Mouse (Mus musculus) urinary bladder, postnatal 4 days (tissue): ENCODE measurements around the gene Babam2.

ENCODE experiments used
- DNase-seq, 2 experiments: peaks; one replicate each; pipeline ENCODE4 v3.0.0; 2021 to 2022; ENCODE audit warnings: low spot score in 2 of 2

Gene Babam2

GRCm38 (mm10) chr5:31697644-31698296 is at the start of gene Babam2:
Gene Babam2, plus strand, starts transcription at chr5:31697684.
- DNase-seq, result peak; percentile 90

- no peak for DNase-seq
Measured at GRCm38 (mm10) chr5:31650518-31651288, 46.8 kb upstream of the Babam2 start.

DNA sequence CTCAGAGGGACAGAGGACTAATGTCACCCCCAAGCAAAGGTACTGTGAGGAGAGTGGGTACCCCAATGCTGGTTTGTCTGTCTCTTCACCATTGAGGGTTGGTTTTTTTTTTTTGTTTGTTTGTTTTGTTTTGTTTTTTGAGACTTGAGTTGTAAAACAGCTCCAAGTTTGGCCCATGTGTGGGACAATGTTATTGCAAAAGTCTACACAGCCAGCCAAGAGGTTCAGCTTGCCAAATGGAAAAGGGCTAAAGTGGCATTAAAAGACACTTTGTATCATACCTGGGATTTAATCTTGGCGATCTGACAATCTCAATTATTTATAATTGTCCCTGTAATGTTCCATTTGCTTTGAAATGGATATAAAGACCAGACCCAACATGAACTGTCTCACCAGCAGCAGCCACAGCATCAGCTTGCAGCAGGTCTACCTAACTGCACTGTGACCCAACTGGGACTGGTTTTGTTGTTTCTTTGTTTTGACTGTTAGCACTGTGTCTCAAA is 41.7 kb upstream of the Babam2 start:
- no peak for DNase-seq

DNA sequence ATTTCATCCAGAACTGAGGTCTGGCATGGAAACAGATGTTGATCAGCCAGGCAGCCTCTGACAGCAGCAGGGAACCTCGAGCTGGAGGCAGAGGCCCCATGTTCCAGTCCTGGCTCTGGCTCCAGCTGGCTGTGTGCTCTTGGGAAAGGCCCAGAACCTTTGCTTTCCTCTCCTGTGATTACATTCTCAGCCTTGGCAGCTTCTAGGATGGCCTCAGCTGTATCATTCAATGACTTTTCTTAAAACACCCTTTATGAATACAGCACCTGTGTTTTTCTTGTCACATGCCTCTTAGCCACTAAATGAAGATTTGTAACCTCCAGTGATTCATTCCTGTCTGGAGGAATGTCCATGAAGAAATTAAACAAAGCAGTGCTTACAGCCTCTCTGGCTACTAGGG is 31.3 kb upstream of the Babam2 start:
- DNase-seq, result no peak

GRCm38 (mm10) chr5:31668325-31668968 is 29.0 kb upstream of the Babam2 start:
- DNase-seq, result no peak

DNA sequence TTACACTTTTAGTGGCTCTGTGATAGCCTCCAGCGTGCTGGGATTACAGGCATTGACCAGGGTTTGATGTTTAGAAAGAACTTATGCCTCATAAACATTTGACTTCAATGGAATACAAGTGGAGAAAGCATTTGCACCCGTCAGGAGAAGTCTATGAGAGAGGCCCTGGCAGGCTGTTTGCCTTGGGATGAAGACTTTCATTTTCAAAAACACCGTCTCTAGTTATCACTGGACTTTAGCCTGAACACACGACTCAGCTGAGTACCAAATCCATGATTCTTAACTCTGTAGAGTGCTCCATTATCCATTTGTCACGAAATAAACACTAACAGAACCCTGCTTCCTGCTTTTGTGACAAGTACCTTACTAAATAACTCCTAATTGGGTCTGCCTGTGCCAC is 27.5 kb upstream of the Babam2 start:
- no peak for DNase-seq

GRCm38 (mm10) chr5:31671137-31671536 is 26.3 kb upstream of the Babam2 start:
- no peak for DNase-seq

- DNase-seq, result no peak
Measured at GRCm38 (mm10) chr5:31673431-31673830, 24.1 kb upstream of the Babam2 start.

- no peak for DNase-seq
Measured at GRCm38 (mm10) chr5:31678000-31678399, 19.5 kb upstream of the Babam2 start.

DNA sequence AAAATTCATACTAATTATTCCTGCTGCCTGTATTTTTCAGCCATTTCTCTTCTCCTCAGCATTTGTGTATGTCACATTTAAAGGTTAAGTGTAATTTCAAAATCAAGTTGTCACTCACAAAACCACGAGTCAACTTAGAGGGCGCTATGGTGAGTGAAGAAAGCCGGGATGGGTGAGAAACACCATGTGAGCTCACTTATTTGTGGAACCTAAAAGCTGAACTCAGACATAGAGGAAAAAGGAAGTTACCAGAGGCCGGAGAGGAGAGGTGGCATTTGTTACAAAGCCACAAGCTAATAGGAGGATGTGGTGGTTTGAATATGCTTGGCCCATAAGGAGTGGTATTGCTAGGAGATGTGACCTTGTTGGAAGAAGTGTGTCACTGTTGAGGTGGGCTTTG is 17.3 kb upstream of the Babam2 start:
- DNase-seq, result no peak

DNA sequence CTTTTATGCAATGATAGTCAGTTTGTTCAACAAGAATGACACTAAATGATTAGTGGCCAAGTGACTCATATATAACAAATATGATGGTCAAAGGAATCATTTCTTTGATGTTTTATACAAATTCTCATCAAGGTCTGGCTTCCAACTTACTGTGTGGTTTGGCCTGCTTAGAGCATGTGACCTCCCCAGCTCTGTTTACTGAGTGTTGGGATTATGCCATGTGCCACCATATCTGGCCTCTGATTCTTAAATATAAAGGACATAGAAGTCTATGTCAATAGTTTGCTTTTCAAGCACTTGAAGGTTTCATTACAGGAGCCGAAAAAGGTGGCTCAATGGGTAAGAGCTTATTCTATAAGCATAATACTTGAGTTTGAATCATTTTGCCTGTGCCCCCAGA is 15.2 kb upstream of the Babam2 start:
- no peak for DNase-seq

DNA sequence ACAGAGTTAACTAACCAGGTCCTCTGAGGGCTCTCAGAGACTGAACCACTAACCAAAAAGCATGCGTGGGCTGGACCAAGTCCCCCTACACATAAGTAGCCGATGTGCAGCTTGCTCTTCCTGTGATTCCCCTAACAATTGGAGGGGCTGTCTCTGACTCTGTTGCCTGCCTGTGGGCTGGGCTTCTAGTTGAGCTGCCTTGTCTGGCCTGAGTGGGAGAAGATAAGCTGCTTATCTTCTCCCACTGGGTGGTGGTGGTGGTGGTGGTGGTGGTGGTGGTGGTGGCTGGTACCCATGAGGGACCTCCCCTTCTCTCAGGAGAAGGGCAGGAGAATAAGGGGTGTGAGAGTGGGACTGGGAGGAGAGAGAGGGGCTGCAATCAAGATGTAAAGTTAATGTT is 11.4 kb upstream of the Babam2 start:
- no peak for DNase-seq

DNA sequence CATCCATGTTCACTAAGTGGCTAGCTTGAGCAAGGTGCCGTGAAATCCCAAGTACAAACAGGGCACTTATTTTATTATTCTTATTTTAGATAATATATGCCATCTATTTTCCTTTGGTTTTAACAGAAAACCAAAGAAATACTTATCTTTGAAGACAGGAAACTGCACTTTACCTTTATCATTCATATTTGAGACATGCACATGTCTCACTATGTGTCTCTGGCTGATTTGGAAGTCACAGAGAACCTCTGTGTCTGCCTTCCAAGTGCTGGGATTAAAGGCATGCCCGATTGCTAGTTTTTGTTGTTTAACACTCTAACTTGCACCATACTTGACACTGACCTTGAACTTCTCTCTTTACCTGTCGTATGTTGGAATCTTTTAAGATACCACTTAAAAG is 9.5 kb upstream of the Babam2 start:
- DNase-seq, result no peak

GRCm38 (mm10) chr5:31693191-31693590 is 4.3 kb upstream of the Babam2 start:
- DNase-seq, result no peak

DNA sequence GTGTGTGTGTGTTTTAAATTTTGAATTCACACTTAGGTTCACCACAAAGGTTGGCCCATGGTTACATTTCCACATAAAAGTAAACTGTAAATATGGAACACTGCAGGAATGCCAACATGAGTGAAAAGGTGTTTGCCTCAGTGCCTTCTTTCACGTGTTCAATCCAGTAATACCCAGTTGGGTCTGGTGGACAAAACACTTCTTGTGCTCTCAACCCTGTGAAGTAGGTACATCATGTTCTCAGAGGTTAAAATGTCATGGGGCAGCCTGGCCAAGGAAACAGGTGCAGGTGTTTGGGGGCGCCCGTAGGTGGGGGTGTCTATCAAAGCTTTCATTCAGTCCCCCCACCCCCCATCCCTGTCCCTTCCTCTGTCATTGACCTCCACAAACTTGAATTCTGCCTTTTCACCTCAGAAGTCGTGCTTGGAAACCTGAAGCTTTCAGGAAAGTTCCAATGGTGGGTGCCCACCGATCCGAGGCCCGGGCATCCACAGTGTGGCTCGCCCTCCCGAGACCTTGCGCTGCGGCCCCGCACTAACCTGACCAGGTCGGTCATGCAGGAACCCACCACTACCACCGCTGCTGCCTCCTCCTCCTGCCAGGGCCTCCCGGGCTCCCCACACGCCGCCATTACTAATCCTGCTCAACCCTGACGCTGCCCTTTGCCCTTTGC is 377 bp upstream of the Babam2 start, which contains the start of gene Rbks:
Gene Rbks (minus strand): TSS at position 657 of the 673 bp plus-strand sequence.
- no peak for DNase-seq

- peak; percentile 57 to 79 for DNase-seq
Measured at GRCm38 (mm10) chr5:31698297-31698726, 828 bp downstream of the Babam2 start.

DNA sequence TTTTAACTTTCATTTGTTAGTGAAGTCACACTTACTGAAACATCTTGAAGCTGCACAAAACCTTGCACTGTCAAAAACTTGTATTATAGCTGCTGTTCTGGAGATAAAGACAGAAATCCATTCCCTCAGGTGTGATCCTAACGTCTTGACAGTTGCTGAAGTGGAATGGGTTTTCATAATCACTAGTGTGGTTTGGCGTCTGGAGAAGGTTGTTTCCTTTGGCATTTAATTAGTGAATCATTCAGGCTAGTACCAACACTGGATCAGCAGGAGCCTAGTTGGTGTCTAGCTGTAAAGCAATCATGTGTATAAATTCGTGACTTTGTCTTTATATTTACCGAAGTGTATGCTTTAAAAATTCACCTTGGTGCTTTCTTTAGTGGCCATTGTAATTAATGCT is 1.4 kb downstream of the Babam2 start:
- DNase-seq, result no peak

DNA sequence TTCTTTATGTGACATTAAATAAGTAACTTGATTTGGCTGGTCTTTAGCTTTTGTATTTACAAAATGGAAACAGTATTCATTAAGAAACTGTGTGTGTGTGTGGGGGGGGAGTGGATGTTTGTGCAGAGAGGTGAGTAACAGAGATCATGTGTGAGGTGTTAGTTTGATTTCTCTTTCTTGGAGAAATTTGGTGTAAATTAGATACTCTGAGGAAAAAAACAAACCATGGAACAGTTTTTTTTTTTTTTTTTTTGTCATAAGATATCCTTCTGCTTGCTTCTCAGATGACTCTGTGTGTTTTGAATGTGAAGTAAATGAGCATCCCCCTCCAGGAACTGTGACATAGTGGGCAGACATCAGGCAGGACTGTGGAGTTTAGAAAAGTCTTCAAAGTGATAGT is 1.9 kb downstream of the Babam2 start:
- no peak for DNase-seq

DNA sequence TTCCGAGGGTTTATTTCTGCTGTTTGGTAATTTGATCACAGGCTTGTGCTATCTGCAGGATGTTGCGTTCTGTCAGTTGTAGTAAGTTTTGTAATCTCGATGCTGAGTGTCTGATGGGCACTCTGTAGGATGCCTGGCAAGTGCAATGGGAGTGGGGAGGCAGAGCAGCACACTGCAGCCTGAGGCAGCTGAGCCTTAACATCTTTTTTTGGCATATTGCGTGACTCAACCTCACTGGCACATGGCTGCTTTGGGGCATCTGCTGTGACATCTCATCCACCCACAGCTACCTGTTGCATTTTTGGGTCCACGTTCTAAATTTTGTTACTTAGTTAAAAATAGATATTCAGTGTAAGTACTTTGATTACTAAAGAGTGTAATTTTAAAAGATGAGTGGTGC is 7.5 kb downstream of the Babam2 start:
- DNase-seq, result no peak

GRCm38 (mm10) chr5:31706826-31707225 is 9.3 kb downstream of the Babam2 start:
- no peak for DNase-seq

DNA sequence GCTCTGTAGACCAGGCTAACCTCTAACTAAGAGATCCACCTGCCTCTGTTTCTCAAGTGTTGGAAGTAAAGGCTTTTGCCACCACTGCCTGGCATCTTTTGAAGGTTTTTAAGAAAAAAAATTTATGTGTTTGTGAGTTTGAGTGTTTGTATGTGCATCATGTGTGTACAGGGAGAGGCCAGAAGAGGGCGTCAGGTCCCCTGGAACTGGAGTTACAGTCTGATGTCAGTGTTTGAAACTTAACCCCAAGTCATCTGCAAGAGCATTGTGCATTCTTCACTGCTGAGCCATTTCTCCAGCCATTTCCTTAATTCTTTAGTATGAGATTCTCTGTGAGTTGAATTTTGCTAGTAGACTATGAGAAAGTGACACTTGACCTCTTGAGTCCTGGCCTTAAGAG is 11.9 kb downstream of the Babam2 start:
- no peak for DNase-seq

DNA sequence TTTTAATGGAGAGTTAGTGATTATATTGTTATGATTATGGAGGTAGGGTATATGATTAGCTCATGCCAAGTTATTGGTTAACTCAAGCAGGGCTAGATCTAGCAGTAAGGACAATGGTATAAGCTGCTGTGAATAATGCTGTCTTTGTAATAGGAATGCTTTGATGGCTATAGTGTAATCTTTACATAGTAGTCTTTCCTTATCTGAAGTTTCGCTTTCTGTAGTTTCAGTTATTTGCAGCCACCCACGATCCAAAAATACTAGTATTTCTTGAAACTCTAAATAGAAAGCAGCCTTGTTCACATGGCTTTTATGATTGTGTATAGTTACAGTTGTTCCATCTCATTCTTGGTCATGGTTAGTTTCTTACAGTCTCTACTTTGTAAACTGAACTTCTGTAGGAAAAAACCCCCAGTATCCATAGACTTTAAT is 15.8 kb downstream of the Babam2 start:
- DNase-seq, result no peak
